Mouse (Mus musculus): ENCODE results near the gene Wars2.

The Wars2 gene

DNA sequence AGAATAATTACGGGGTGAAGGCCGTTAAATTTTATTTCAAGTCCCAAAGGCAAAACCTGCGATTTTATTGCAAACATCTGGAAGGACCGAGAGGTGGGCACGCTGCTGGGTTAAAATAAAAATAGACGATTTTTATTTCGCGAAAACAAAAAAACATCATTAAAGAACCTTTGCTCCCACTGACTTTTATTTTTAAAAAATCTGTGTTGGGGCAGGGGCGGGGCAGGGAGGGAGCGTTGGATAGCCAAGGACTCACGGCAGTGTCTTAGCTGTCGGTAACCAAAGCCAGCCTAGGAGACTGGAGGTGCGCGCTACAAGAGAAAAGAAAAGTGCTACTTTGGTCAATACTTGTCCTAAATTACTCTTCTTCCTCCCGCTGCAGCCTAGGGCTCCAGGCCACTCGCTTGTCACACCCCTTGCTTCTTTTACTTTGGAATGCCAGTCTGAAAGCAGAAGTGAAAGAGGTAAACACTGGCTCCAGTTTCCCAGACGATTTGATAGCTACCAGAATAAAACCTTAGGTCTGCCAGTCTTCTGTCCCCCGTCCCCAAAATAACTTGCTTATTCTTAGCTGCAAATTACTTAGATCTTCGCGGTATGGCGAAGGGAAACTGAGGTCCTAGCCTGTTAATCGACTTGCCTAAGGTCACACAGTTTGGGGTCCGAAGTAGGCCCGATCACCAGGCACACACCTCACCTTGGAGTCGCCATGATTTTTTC, 108.1 kb downstream of the Wars2 start:
- no peak for DNase-seq

DNA sequence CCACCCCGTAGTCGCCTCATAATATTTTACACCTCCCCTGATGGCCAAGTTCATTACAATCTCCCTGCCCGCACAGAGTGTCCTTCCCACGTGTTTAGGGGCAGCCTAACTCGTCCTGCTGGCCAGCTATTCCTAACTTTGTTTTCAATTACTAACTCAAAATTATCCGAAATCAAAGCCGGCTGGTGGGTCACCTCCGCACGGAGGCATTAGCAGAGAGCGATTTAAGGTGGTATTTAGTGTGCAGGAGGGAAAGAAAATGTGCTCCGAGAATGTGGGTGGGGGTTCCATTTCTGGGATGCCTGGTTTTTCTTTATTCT, 108.6 kb downstream of the Wars2 start:
- DNase-seq: no peak

DNA sequence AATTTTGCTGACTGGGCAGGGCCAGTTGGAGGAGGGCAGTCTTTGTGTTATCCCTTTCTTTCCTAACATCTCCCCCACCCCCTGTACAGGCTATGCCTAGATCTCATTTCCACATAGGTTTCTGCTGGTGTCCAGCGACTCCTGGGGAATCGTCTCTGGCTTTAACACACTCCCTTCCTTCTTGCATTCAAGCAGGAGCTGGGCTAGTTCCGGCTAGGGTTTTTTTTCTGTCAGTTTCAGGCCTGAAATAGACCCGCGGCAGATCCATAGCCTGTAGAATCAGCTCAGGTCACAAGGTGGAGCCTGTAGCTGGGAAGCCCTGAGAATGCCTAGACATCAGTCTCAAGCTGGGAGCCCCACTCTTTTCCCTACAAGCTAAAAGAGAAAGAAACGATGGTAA, 109.0 kb downstream of the Wars2 start:
- no peak for DNase-seq

DNA sequence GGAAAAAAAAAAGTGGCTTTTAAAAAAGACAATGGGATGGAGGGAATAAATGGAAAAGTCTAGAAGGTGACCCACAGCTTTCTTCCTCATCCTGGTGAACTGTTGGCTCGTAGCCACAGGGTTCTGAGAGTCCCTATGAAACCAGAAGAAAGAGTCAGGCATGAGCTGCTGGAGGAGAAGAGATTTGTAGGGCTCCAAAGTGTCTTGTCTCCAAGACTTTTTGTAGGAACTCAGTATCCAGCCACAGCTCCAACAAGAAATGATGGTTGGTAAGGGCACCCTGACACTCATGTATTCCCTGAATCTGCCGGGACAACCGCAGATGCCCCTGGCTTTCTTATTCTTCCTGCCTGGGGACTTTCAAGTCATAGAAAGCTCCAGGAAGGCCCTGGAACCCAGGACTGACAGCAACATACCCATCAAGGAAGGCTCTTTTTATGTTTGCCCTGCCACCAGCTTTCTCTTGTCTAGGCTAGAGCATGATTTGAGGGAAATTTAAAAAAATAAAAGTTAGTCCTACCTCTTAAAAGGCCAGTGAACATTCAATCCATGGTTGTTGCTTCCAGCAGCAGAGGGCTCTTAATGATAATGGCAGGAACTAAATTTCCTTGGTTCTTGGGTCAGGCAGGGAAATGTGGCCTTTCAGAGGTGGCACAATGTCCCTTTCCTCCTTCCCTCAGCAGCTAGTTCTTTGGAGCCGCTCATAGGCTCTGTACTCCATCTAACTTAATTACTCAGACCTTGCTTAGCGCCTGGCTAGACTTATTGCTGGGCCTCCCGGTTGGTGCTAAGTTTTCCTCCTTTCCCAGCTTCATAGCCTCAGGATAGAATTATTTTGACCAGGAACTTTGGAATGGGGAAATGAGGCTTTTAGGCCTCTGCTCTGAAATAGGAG, 110.7 kb downstream of the Wars2 start:
- DNase-seq: no peak

DNA sequence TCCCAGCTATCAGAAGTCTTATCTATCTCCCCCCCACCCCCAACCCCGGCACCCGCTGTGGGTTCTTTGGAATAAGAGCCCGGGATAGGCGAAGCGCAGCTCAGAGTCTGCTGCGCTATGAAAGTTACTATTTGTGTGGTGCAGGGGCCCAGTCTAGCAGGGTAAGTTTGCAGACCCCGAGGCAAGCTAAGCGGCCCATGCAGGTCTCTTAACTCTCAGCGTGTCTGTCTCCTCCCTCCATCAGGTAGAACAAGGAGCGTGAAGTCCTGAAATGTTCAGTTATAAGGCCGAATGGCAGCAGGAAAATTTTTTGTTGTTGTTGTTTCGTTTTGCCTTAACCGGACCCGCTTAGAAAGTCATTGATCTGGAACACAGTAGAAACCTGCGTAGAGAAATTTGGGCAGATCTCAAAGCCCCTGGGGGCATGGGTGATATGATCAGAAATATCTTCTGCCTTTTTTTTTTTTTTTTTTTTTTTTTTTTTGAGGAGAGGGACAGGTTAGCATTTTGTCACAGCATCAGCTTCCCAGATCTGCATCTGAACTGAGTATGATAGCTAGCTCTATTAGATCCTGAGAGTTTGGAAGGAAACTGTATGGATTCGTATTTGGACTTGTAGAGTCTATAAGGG, 111.7 kb downstream of the Wars2 start:
- DNase-seq: no peak

DNA sequence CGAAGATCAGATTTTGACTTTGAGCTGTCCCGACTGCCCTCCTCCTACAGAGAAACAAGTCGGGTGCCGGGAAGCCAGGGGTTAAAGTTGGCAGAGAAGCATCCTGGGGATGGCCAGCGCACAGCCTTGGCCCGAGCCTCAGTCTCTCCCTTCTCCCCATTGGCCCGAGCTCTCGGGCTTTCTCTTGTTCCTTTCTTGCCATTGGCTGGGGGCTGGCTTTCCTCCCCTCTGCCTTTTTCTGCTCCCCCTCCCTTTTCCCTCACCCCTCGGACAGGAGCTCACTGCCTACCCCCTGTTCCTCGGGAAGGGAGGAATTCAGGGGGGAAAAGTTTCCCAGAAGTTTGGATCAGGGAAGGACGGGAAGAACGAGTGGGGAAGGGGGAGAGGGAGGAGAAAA, 112.2 kb downstream of the Wars2 start:
- DNase-seq: no peak

DNA sequence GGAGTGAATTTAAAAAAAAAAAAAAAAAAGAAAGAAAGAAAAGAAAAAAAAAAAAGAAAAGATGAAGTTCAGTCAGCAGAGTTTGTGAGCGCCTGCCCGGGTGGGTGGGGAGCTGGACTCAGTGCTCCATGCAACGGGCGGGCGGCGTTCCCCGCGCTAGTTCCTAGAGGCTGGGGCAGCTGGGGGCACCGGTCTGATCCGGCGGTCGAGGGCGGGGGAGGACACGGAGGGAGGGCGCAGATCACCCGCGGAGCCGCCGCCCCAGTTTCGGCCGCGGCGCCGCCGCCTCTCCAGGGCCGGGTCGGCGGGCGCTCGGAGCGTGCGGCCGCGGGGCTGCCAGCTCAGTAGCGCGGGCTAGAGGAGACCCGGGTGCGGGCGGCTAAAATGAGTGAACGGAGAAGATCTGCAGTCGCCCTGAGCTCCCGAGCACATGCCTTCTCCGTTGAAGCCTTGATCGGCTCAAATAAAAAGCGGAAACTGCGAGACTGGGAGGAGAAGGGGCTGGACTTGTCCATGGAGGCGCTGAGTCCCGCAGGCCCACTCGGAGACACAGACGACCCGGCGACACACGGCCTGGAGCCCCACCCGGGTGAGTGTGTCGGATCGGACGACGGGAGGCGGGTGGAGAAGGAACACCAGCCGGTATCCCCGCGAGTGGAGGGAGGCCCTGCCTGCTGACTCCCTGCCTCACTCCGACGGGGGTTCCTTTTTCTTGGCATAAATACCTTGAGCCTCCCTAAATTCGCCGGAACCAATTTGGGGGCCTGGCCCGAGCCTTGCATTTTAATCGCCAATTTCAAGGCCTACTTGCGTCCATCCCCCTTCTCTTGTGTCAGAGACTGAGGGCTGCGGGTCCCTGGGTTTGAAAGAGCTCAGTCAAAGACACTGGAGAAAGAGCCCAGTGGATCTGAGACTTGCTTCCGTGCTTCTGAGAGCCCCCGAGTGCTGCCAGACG, 112.9 kb downstream of the Wars2 start:
- DNase-seq: peak in 1 of 2 experiments; percentile 55

DNA sequence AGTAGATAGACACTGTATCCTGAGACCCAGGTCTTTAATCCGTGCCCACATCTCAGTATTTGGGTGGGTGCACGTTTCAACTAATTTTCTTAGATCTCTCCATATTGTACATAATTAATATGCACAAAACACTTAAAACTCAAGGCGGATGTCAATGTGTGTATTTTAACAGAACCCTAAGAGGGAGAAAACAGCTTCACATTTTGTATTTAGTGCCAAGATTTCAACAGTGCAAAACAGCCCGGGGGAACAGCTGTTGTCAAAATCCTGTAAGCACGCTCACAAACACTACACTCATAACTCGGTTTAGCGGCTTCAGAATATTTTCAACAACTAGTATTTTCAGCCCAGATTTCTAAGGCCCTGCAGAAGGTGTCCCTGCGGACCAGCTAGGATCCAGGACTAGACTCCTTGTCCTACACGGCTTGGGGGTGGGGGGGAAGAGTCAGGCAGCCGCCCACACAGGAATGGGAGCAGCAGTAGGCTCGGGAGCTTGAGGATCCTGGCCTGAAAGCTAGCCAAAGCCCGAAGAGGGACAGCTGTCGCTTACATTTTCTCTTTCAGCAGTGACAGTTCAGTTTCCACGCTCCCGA, 113.8 kb downstream of the Wars2 start:
- no peak for DNase-seq

DNA sequence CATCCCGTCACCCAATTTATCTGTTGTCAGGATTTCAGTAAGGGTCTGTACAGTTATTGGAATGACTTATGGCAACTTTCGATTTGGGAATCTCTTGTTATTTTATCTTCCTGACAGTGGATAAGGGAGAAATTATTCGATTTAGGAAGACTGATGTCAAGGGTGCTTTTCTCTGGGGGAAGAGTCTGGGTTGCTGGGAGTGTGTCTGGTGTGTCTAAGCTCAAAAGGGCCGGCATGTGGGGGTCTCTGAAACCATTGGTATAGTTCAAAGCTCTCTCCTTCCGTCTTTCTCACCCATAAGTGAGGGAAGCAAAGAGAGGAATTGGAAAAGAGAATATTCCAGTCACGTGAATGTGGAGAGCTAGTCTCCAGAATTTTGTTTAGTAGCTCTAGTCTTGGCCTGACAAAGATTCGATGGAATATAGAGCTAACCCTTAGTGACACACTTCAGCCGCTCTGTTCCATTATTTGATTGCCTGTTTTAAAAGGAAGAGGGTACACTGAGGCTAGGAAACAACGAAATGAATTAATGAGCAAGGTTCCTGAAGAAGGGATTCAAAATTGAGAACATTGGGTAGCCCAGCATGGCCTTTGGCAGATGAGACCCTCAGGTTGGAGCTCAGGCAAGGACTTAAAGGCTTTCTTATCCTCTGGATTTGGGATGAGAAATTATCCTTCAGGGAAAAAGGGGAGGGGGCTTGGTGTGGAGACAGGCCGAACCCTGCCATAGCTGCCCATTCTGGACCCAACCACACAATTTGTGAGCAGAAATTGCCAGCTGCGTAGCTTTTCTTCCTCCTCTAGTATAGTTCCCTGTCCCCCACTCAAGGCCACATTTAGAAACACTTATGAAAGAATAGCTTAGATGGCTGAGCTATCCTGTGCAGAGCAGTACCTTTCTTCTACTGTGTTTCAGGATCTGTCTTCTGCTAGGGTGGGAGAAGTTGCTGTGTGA, 114.8 kb downstream of the Wars2 start:
- no peak for DNase-seq

DNA sequence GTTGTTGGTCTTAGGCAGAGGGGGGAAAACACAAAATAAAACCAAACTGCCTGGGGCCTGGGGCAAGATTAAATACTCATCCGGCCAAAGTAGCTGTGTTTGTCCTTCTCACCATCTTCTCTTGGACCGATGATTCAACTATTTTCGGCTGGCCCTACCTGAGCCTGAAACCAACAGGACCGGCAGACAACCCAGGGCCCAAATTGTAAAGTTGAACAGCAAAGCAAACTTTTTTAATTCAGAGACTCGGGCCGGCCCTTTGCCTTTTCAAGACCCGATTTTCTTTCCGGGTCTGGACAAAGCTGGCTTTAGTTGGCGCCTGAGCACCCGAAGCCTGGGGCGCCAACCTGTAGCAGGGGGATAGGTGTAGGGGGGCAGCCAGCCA, 115.5 kb downstream of the Wars2 start:
- no peak for DNase-seq

DNA sequence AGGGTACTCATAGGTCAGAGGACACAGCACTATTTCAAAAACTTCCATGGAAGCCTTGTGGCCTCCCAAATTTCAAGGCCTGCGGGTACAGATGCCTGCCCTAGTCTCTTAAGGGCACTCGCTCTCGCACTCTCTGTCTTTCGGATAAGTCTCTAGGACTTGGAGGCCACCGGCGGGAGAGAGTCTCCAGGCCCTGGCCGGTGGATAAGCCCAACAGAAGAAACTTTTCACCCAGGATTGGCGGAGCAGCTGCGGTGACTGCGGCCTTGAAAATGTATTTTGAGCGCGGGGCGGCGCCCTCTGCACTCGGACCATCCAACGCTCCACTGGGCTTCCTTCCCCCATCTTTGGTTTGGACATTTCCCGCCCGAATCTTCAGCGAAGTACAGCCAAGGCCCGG, 115.9 kb downstream of the Wars2 start:
- DNase-seq: no peak

DNA sequence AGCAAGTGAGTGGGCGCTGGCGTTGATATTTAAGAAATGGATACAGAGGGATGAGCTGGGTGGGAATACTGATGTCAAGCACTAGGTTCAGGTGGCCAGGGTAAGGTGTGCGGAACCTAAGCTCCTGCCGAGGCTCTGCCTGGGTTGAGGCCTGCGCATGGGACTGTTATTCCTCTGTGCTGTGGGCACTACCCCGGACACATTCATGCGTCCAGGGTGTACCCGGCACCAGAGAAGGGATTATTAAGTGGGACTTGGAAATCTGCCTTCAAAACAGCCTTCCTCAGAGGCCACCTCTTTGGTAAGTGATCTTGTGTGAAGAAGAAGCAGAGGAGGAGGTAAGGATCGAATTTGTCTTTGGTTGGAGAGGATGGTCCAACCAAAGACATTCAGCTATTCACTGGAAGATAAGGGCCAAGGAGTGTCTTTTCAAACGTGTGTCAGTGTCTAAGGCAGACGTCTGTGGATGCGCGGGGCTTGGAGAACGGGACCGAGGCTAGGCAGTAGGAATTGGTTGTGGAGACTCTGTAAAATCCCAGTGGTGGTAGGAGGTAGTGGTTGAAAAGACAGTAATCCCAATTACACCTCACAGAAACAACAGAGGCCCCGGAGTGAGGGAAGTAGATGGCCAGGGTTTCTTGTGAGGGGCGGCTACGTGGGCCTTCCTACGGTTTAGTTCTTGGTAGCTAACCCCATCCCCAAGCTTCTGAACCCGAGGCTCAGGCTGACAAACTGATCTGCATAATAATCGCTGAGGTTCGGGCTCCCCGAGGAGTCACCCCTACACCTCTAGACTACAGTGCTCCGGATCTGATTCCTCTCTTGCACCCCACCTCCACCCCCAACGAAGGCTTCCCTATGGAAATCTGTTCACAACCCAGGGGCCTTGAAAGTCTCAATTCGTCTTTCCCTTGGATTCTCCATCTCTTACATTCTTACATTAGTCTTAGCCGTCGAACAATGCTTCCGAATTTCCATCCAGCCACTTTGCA, 117.0 kb downstream of the Wars2 start:
- DNase-seq: no peak

DNA sequence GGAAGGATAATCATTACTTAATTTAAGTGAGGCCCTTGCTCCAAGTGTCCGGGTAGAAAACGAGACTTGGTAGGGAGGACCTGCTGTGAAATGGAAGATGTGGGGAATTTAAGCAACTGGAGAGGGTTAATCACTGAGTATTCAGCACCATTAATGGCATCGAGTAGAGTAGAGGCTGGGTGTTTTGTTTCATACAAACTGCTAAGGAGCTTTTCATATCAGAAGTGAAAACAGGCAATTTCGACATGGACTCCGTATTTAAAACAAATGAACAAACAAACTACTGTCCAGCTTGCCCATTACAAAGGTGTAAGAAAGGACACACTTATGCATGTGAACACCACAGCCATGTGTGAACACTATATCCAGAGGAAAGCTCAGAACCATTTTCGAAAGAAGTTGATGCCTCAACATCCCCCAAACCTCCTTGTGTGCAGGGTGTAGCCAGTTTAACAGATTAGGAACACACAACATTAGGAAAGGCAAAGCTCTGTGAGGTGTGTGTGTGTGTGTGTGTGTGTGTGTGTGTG, 118.9 kb downstream of the Wars2 start:
- DNase-seq: no peak

DNA sequence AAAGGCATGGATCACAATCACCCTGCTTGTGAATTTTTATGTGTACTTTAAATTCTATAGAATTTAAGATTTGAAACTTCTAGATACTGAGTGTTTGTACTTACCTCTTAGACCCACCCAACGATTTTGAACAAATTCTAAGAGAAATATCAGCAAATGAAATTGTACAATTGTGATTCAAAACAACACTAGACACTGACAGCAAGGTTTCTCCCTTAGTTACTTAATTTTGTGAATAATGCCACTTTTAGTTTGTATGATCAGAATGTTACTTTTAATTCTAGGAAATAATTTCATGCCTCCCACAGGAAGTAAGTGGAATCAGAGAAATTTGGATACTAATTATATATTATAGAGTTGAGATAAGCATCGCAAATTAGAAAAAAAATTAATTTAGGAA, 119.5 kb downstream of the Wars2 start:
- no peak for DNase-seq

DNA sequence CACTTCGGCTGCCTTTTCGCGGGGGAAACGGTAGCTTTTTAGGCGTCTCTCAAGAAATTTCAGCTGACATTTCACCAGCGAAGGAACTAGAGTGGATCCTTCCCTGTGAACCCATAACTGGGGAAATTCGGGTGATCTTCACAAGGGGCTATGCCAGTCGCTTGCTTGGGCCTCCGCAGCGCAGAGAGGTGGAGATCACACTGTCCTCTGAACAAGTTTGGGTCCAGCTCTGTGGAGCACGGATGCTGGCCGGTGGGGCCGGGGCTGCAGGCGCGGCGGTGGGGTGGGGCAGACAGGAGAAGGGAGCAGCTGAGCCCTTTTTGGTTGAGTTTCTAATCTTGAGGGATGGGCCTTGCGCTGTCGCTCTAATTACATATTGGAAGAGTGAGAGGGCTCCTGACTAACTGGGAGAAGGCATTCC, 120.5 kb downstream of the Wars2 start:
- DNase-seq: no peak

DNA sequence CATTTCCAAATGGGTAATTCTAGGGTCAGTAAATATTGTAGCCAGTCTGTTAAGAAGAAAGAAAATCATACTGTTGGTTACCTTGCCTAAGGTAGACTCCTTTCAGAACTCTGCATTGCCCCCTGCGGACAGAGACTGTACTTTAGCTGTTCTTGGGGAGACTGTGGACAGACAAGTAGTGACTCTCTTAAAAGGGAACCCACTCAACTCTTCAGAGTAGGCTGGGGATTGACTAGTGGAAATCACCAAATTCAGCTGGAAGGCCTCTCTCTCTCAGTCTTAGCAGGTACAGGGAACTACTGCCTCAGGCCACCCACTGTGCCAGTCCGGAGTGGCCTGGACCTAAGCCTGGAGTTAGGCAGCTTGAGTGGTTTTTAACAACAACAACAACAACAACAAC, 121.1 kb downstream of the Wars2 start:
- no peak for DNase-seq

DNA sequence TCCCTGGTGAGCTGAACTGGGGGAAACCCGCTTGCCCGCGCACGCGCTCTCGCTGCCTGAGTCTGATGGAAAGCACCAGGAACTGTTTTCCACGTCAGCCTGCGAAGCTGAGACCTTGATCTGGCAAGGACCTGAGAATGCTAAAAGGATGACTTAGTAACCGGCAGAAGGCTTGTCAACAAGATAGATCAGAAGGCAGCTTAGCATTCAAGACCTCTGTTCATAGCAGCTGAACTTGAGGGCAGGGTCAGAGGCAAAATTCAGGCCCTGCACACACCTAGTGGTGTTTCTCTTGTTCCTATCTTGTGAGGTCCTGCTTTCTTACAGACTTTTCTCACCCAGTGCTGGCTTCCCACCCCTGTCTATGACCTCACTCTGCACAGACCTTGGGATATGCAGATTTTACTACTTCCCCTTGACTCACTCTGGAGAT, 122.6 kb downstream of the Wars2 start:
- no peak for DNase-seq

DNA sequence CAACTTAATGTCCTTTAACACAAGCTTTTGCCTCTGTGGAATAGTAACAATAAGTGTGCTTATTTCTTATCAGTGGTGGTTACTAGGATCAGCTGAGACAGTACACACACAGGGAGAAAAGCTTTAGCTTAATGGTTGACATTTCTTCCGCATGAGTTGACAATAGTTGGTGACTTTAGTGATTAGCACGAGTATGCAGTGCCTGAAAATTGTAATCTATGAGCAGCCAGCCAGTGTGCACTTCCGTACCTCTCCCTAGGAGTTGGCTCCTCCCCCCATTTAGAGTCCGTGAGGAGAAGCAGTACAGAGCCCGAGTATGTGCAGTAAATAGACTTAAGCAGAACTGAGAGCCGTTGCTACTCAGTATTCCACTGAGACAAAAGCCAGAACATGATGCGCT, 123.8 kb downstream of the Wars2 start:
- no peak for DNase-seq

DNA sequence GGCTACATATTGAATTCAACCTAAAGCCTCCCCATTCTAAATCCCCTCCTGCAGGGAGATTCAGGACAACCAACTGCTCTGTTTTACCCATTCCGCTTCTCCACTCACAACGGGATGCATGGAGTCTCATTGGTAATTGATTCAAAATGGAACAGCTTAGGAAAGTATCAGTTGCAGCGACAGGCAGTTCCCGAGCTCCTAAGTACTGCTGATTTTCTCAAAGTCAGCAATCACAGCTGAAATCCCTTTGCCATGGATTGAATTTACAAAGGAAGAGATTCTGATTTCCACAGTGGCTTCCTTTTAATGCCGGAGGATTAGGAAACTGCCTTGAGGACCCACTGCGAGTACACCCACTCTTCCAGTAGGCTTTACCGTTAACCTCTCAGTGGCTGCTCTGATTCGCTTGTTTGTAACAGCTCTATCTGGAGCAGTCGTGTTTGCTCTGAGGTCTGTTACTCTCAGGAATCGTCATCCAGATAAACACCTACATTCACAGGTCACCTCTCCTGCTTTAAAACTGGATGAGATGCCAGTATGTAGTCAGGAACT, 126.0 kb downstream of the Wars2 start:
- DNase-seq: no peak

All from kidney, postnatal 25 days (tissue).